Mouse (Mus musculus) embryonic facial prominence, embryonic 14.5 days (tissue): ENCODE measurements at regions not wholly inside any gene's neighbourhood (a gene's known extent, or its start where the extent isn't known, plus 50 kb on each side); places are given as distances from the start of the nearest gene placed in this dataset.

Source experiments
- ATAC-seq: fragments of 200-750 bp; cut with Nextera tagmentation; 2 replicates; pipeline ENCODE4 v1.8.0; 2017; ENCODE audit warnings: low read depth, moderate number of reproducible peaks, moderate TSS enrichment
- DNase-seq: peaks from one replicate; pipeline ENCODE4 v3.0.0-alpha.2; 2015; ENCODE audit warnings: low spot score
- H3K27ac ChIP-seq: fragments of 300-500 bp; sonication (generic); replicated peaks from 2 replicates; pipeline ENCODE4 v1.5.1; 2014; ENCODE audit warnings: low read depth, mild to moderate bottlenecking, low read length, moderate library complexity
- H3K27me3 ChIP-seq: fragments of 300-500 bp; sonication (generic); replicated peaks from 2 replicates; pipeline ENCODE4 v1.6.1; 2014; ENCODE audit warnings: low read length; ENCODE audit not compliant: control insufficient read depth, insufficient read depth
- H3K36me3 ChIP-seq: fragments of 300-500 bp; sonication (generic); 2 replicates; pipeline ENCODE4 v1.6.1; 2014; ENCODE audit warnings: low read length, mixed read lengths; ENCODE audit not compliant: control insufficient read depth, insufficient read depth
- H3K4me1 ChIP-seq: fragments of 300-500 bp; sonication (generic); 2 replicates; pipeline ENCODE4 v1.6.1; 2014; ENCODE audit warnings: antibody characterized with exemption, low read length; ENCODE audit not compliant: control insufficient read depth, insufficient read depth
- H3K4me2 ChIP-seq: fragments of 300-500 bp; sonication (generic); 2 replicates; pipeline ENCODE4 v1.6.1; 2014; ENCODE audit warnings: low read depth, mild to moderate bottlenecking, low read length, moderate library complexity, mixed read lengths
- H3K4me3 ChIP-seq: fragments of 300-500 bp; sonication (generic); 2 replicates; pipeline ENCODE4 v1.5.1; 2014; ENCODE audit warnings: low read depth, mild to moderate bottlenecking, low read length
- H3K9ac ChIP-seq: fragments of 300-500 bp; sonication (generic); 2 replicates; pipeline ENCODE4 v1.6.1; 2014; ENCODE audit warnings: low read depth, mild to moderate bottlenecking, low read length, moderate library complexity, mixed read lengths
- H3K9me3 ChIP-seq: fragments of 300-500 bp; sonication (generic); 2 replicates; pipeline ENCODE4 v1.6.1; 2016; ENCODE audit warnings: low read length; ENCODE audit not compliant: control insufficient read depth
- WGBS: fragments of 180-500 bp; shearing (Covaris S2); extraction: QIAGEN DNeasy Blood & Tissue Kit; methylation state at CpG from one replicate; pipeline ENCODE4 v1.1.7; 2014; 5-methylcytosine and 5-hydroxymethylcytosine counted together

GRCm38 (mm10) chr5:97601384-97601783 is 144.6 kb upstream of the Gk2 start:
- H3K36me3 ChIP-seq, result no peaks in the 10 kb centered on the region
- no peak for ATAC-seq
- WGBS, result 69% methylated on average over 2 of the region's 2 CpGs
- H3K4me2 ChIP-seq, result no peak overlapping the region
- H3K4me3 ChIP-seq, result no peak overlapping the region
- H3K9ac ChIP-seq, result no peak overlapping the region
- no peak overlapping the region for H3K27ac ChIP-seq
- H3K9me3 ChIP-seq, result no peaks in the 10 kb centered on the region
- no peak for DNase-seq
- no peaks in the 10 kb centered on the region for H3K27me3 ChIP-seq
- no peaks in the 10 kb centered on the region for H3K4me1 ChIP-seq

- no peaks in the 10 kb centered on the region for H3K27me3 ChIP-seq
- DNase-seq (peak; percentile 35), ATAC-seq (no peak)
- no peaks in the 10 kb centered on the region for H3K9me3 ChIP-seq
- H3K4me3 ChIP-seq, result no peak overlapping the region
- no peak overlapping the region for H3K27ac ChIP-seq
- no peaks in the 10 kb centered on the region for H3K4me1 ChIP-seq
- H3K36me3 ChIP-seq, result no peaks in the 10 kb centered on the region
- no peak overlapping the region for H3K9ac ChIP-seq
- H3K4me2 ChIP-seq, result no peak overlapping the region
- 79% methylated on average over 9 of the region's 9 CpGs for WGBS
Measured at GRCm38 (mm10) chr5:97598741-97599140, 141.9 kb upstream of the Gk2 start.

GRCm38 (mm10) chr5:97595916-97596315 is 139.1 kb upstream of the Gk2 start:
- DNase-seq, result no peak
- no peak overlapping the region for H3K9ac ChIP-seq
- no peak overlapping the region for H3K4me2 ChIP-seq
- ATAC-seq, result no peak
- H3K9me3 ChIP-seq, result no peaks in the 10 kb centered on the region
- 68% methylated on average over 2 of the region's 2 CpGs for WGBS
- H3K4me3 ChIP-seq, result no peak overlapping the region
- no peak overlapping the region for H3K27ac ChIP-seq
- H3K27me3 ChIP-seq, result no peaks in the 10 kb centered on the region
- no peaks in the 10 kb centered on the region for H3K36me3 ChIP-seq
- H3K4me1 ChIP-seq, result no peaks in the 10 kb centered on the region

DNA sequence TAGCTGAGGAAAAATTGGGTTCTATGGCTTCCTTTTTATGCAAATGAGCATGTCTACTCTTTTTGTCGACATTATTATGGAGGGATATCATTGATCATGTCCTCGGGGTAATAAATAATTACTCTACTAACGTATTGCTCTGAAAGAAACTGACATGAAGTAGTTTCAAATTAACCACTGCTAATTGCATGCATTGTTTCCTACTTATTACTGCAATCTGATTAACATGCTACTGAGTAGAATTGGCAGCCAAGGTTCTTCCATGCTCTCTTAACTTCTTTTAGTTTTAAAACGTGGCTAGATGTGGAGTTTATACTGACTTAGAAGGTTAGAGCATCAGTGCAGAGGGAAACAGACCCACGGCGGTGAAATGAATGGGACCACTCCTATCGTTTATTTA is 137.3 kb upstream of the Gk2 start:
- no peak for ATAC-seq
- Histone ChIP-seq H3K4me3 (no peak overlapping the region), H3K4me2 (no peak overlapping the region), H3K9ac (no peak overlapping the region), H3K4me1 (no peaks in the 10 kb centered on the region), H3K36me3 (no peaks in the 10 kb centered on the region), H3K9me3 (no peaks in the 10 kb centered on the region), H3K27ac (no peak overlapping the region), H3K27me3 (no peaks in the 10 kb centered on the region)
- DNase-seq, result no peak
- 74% methylated on average over 7 of the region's 7 CpGs for WGBS

GRCm38 (mm10) chr5:97582509-97582908 is 125.7 kb upstream of the Gk2 start:
- no peaks in the 10 kb centered on the region for H3K9me3 ChIP-seq
- H3K27ac ChIP-seq, result no peak overlapping the region
- WGBS, result 77% methylated on average over 2 of the region's 2 CpGs
- H3K27me3 ChIP-seq, result no peaks in the 10 kb centered on the region
- H3K9ac ChIP-seq, result no peak overlapping the region
- H3K36me3 ChIP-seq, result no peaks in the 10 kb centered on the region
- H3K4me2 ChIP-seq, result no peak overlapping the region
- H3K4me1 ChIP-seq, result no peaks in the 10 kb centered on the region
- DNase-seq, result no peak
- no peak for ATAC-seq
- no peak overlapping the region for H3K4me3 ChIP-seq

- no peak overlapping the region for H3K9ac ChIP-seq
- H3K4me2 ChIP-seq, result no peak overlapping the region
- H3K27ac ChIP-seq, result no peak overlapping the region
- no peak for ATAC-seq
- H3K36me3 ChIP-seq, result no peaks in the 10 kb centered on the region
- no peak for DNase-seq
- H3K4me1 ChIP-seq, result no peaks in the 10 kb centered on the region
- no peaks in the 10 kb centered on the region for H3K9me3 ChIP-seq
- no peaks in the 10 kb centered on the region for H3K27me3 ChIP-seq
- no peak overlapping the region for H3K4me3 ChIP-seq
- 61% methylated on average over 5 of the region's 5 CpGs for WGBS
Measured at GRCm38 (mm10) chr5:97565486-97565885, 108.7 kb upstream of the Gk2 start.

- no peak overlapping the region for H3K9ac ChIP-seq
- H3K4me3 ChIP-seq, result no peak overlapping the region
- H3K4me1 ChIP-seq, result no peaks in the 10 kb centered on the region
- no peak for DNase-seq
- WGBS, result 46% methylated on average over 6 of the region's 6 CpGs
- no peak for ATAC-seq
- no peak overlapping the region for H3K4me2 ChIP-seq
- no peaks in the 10 kb centered on the region for H3K27me3 ChIP-seq
- H3K27ac ChIP-seq, result no peak overlapping the region
- no peaks in the 10 kb centered on the region for H3K36me3 ChIP-seq
- H3K9me3 ChIP-seq, result no peaks in the 10 kb centered on the region
Measured at GRCm38 (mm10) chr5:97563724-97564123, 106.9 kb upstream of the Gk2 start.

GRCm38 (mm10) chr5:97554274-97554673 is 97.5 kb upstream of the Gk2 start:
- no peaks in the 10 kb centered on the region for H3K36me3 ChIP-seq
- WGBS, result 60% methylated on average over 6 of the region's 6 CpGs
- ATAC-seq (no peak), DNase-seq (no peak)
- H3K4me1 ChIP-seq, result no peaks in the 10 kb centered on the region
- H3K4me3 ChIP-seq, result no peak overlapping the region
- H3K9me3 ChIP-seq, result peaks cover 9% of the 10 kb centered on the region; the same call in 1 of the 2 replicates
- no peaks in the 10 kb centered on the region for H3K27me3 ChIP-seq
- H3K9ac ChIP-seq, result no peak overlapping the region
- H3K4me2 ChIP-seq, result no peak overlapping the region
- peak overlapping the region; percentile 45; the same call in 1 of the 2 replicates for H3K27ac ChIP-seq

- no peak for DNase-seq
- Histone ChIP-seq H3K9me3 (peaks cover 9% of the 10 kb centered on the region; the same call in 1 of the 2 replicates), H3K4me1 (no peaks in the 10 kb centered on the region), H3K9ac (no peak overlapping the region), H3K27ac (no peak overlapping the region), H3K4me3 (no peak overlapping the region), H3K36me3 (no peaks in the 10 kb centered on the region), H3K27me3 (no peaks in the 10 kb centered on the region), H3K4me2 (no peak overlapping the region)
- ATAC-seq, result no peak
- WGBS, result 58% methylated on average over 3 of the region's 3 CpGs
Measured at GRCm38 (mm10) chr5:97553122-97553521, 96.3 kb upstream of the Gk2 start.
